Mouse (Mus musculus): ENCODE measurements around the gene Pcca.

Gene Pcca

GRCm38 (mm10) chr14:122649336-122649950 lies 115.3 kb downstream of the Pcca start:
- no peak for DNase-seq

- DNase-seq, result no peak
These were observed 117.6 kb downstream of the Pcca start for GRCm38 (mm10) chr14:122651681-122652080.

- no peak for DNase-seq
These were observed 141.5 kb downstream of the Pcca start for GRCm38 (mm10) chr14:122675661-122676060.

DNA sequence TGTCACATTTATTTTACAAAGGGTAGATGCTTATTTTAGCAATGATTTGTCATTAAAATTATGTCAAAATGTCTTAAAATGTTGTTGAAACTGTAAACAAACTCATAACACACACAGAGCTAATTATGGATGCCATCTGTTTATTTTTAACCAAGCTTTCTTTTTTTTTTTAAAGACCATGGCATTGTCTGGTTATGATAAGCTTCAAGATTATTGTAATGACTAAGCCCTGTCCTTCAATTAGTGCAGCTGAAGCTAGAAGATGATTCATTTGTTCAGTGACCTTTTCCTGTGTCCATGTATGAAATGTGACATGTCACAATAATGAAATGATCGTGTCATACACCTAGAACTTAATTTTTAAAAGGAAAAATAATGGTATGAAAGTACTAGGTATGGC lies 149.5 kb downstream of the Pcca start:
- no peak for DNase-seq

DNA sequence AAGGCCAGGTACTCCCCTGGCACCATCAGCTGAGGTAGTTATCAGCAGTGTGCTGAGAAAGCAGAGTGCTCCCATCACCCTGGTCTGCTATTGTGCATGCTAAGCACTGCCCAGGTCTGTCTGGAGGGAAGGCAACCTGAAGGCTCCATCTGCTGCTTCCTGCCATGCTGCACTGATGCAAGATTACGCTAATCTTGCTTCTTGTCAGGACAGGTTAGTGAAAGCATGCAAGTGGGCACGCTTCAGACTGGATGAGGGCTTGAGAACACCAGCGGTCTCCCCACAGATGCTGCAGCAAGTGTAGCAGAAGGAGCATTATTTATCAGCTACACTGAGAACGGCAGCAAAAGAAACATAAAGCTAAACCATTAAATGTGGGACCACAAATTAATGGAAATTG lies 150.1 kb downstream of the Pcca start:
- DNase-seq, result peak; percentile 66

GRCm38 (mm10) chr14:122684811-122685210 lies 150.7 kb downstream of the Pcca start:
- DNase-seq, result peak; percentile 39

DNA sequence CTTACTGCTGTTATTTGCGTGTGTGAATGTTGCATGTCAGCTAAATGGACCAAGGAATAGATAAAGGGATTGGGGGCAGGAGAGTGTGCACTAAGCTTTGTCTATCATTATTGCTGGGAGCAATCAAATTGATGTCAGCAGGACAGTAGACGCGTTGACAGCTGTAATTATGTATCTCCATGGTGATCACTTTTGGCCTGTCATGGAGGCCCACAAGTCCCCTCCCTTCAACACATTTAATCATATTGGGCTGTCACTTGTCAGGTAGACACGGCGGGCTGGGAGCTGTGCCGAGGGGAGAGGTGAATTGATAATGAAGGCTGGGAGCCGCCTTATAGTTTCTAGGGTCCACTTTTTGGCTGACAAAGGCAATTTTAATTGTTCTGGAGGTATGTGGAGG lies 153.3 kb downstream of the Pcca start:
- DNase-seq, result no peak

DNA sequence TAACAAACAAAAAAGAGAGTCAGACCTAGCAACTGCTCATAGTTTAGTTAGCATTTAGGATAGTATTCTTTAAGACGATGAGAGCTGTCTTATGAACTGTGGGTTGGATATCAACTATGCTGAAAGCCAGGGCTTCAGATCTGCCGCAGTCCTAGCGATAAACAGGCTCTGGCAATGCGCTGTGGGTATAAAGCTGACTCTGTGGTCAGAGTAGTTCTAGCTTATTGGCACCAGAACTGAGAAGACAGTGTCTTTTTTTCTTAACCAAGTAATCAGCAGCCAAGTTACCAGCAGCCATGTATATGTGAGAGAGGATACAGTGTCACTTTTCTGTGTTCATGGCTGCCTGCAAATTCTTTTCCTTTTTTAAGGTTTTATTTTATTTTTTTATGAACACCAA lies 154.3 kb downstream of the Pcca start:
- no peak for DNase-seq

DNA sequence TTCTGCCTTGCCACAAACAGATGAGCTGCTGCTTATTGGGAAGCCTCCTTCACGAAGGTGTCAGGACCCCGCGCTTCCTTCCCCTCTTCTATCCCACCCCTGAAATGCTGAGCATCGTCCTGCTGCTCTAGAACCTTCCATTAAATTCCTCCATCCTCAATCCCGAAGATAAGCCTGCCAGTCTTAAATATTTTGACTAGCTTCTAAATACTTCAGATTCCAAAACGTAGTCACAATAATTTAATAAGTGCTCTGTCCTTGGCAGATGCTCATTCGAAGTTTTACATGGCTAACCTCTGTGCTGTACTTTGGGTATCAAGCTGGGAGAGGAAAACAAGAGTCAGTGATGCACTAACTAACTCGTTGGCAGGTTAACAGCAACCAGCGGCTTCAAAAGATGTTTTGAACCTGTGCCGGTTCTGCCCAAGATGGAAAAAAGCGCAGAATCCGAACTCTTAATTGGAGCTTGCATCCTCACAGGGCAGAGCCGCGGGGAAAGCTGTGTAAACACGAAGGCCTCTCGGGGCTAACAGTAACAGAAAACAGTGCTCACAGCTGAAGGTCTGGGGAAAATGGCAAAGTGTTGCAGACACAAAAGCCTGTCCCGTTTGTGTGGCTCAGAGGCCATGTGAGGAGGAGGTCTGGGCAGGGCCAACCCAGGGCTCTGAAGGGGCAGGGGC lies 155.2 kb downstream of the Pcca start:
- DNase-seq, result no peak

- no peak for DNase-seq
These were observed 157.4 kb downstream of the Pcca start for GRCm38 (mm10) chr14:122691555-122691954.

DNA sequence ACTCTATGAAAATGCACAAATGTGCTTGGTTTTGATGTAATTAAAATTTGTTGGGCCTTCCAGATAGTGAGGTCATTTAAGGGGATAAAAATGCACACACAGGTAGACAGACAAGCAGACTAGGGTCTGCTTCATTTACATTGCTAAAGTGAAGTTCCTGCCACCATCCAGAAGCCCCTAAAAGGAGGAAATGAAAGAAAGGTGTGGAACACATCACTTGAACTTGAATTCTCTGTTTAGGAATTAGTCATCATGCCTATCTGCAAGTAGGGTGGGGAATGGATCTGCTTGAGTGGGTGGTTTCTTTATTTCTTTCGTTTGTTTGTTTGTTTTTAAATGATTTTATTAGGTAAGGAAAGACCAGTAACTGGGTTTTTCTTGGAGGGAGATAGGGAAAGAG lies 166.2 kb downstream of the Pcca start:
- DNase-seq, result no peak

- DNase-seq, result no peak
These were observed 179.7 kb downstream of the Pcca start for GRCm38 (mm10) chr14:122713793-122714192.

DNA sequence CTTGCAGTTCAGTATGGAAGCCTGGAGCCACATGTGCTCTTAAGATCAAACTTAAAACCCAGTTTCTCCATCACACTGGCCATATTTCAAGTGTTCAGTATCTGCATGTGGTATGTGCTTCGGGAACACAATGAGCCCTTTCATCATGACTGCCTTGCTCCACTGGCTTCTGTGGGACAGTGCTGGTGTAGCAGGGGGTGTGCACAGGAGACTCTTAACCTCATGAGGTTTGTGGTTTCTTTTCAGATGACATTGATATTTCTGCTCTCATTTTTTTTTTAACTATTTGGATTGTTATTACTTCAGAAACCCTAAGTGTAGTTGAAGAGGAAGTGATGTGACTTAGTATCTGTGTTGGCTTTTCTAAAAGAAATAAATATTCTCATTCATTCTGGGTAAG lies 180.8 kb downstream of the Pcca start:
- no peak for DNase-seq

DNA sequence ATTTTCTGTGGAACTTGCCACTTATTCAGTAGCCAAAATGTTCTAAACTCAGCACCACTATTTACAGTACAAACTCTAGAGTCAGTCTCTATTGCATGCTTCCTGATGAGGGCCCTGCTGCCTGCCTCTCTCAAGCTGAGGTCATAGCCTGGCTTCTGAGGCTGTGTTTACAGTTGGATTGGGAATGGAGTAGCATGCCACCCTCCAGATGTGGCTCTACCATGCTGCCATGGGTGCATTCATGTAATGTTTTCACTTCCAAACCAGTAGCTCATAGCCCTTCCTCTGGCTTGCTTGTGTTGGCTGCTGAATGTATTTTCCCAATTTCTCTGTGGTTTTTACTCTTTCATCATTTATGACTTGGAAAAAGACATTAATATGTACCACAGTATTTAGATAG lies 181.9 kb downstream of the Pcca start:
- no peak for DNase-seq

GRCm38 (mm10) chr14:122719496-122720080 lies 185.5 kb downstream of the Pcca start:
- DNase-seq, result no peak

DNA sequence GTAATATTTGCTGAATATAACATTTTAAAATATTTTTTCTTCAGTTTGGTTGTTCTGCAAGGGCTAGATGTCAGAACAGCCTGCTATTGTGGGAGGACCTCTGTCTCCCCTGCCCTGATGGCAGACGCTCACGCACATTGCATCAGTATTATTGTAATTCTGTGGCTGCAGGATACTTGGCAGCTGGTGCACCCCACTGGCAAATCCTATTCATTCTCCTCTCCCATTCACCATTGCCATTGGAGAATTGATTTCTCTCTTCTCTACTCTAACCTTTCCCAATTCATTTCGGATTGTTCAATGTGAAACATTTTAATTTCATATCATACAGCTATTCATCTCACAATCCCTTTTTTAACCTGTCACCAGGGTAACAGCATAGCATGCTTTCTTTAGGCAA lies 186.9 kb downstream of the Pcca start:
- DNase-seq, result peak; percentile 31

- no peak for DNase-seq
These were observed 187.6 kb downstream of the Pcca start for GRCm38 (mm10) chr14:122721750-122722149.

DNA sequence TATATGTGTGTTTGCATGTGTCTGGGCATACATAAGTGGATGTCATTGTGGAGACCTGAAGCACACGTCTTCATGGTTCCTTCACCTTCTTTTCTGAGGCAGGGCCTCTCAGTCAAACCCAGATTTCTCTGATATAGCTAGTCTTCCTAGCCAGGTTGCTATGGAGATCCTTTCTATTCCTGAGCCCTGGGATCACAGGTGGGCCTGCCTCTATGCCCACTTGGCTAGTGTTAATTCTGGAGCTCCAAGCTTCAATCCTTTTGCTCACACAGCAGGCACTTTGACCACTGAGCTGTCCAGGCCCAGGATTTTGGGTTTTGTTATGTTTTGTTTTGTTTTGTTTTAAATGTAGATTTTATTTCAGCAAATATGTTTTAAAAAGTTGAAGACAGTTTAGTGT lies 192.3 kb downstream of the Pcca start:
- DNase-seq, result no peak

DNA sequence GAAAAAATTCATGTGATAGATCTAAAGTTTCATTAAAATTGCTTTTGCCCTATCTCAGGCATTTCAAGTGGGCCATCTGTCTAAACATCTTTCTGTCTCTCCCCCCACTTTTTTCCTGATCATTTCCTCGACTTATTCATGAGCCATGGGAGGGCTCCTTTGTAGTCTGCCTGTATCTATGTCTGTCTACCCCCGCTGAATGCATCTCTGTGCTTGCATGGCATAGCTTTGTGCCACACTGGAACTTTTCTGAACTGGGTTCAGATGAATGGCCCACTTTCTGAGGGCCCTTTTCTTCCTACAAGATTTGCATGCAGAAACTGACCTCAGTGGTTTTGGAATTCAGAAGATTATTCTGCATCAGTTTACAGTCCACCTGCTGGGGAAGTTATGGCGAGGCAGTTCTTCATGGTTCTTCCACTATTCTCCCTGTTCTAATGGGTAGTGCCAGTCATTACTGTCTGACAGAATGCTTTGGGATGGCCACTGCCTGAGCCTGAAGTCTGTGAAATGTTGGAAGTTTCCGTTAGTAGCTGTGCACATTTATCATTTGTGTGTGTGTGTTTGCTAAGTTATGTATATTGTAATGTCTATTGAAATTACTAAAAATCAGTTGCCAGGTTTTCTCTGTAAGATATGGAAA lies 195.4 kb downstream of the Pcca start:
- no peak for DNase-seq

GRCm38 (mm10) chr14:122730921-122731551 lies 196.9 kb downstream of the Pcca start:
- DNase-seq, result no peak

GRCm38 (mm10) chr14:122736806-122737205 lies 202.7 kb downstream of the Pcca start:
- no peak for DNase-seq

GRCm38 (mm10) chr14:122747860-122748842 lies 214.0 kb downstream of the Pcca start:
- DNase-seq, result peak; percentile 26

Data from cerebellum, adult 9-11 months (tissue).